Mouse (Mus musculus): ENCODE results near the gene Tars2.
A peak's percentile ranks its signal among the peaks of the same experiment; 100 is the strongest.
"Not testable (repeated sequence)": the region's sequence is repeated elsewhere in the genome, so short reads cannot be mapped to it uniquely, and the experiment has no call there.

The Tars2 gene

DNA sequence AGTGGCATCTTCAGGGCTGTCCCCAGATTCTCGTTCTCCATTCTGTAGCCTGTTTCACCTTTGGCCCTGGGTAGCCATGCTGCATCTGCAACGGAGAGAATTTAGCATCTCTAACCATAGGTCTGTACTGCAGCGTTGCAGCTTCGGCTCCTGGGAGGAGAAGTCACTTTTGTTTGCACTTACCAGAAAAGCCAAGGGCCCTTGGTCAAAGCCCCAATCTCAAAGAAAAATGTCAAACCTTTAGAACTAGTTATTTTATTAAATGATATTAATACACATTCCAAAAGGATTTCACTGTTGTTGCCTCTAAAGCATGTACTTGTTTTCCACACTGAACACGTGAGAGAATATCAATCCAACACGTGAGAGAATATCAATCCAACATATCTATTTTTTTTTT is at the start of gene Tars2:
Tars2 (minus strand) TSS at position 101 of the 400 bp plus-strand sequence.
- no peak for DNase-seq (ENCODE audit: low spot score in 2 of 2)

GRCm38 (mm10) chr3:95808384-95808783 is 48.4 kb upstream of the Tars2 start:
- DNase-seq (ENCODE audit: low spot score in 2 of 2) = no peak

DNA sequence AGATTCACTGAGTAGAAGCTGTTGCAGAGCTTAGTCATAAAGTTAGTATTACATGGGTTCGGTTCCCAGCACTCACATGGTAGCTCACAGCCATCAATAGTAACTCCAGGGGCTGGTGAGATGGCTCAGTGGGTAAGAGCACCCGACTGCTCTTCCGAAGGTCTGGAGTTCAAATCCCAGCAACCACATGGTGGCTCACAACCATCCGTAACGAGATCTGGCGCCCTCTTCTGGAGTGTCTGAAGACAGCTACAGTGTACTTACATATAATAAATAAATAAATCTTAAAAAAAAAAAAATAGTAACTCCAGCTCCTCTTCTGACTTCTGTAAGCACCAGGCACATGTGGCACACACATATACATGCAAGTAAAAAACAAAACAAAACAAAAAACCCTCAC is 47.6 kb upstream of the Tars2 start:
- not testable (repeated sequence) for DNase-seq (ENCODE audit: low spot score in 2 of 2)

DNA sequence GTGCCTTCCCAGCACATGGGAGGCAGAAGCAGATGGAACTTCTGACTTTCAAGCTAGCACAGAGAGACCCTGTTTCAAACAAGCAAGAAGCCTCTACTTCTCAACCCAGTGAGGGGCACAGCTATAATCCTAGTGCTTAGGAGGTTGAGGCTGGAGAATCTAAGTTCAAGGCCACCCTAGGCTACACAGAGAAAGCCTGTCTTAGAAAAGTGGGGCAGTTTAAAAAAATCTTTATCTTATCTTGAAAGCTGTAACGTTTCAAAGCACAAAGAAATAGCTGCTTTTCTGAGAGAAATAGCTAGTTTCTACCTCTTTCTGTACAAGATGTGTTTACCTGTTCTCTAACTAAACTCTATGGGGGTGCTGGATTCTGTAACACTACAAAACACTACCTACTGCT is 46.7 kb upstream of the Tars2 start:
- DNase-seq (ENCODE audit: low spot score in 2 of 2) = no peak

DNA sequence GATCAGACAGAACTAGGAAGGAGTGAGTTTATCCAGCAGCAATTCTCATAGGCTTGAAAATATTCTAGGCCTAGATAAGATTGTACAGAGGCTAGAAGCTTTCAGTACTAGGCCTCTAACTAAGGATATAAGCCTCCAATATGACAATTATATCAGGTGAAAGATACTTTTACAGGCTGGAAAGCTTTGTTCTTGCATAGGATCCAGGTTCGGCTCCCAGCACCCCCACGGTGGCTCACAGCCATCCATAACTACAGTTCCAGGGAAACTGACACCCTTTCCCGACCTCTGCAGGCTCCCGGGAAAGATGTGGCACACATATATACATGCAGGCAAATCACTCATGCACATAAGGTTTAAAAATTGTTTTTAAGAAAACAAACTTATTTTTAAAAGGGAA is 43.8 kb upstream of the Tars2 start:
- DNase-seq (ENCODE audit: low spot score in 2 of 2) = no peak

DNA sequence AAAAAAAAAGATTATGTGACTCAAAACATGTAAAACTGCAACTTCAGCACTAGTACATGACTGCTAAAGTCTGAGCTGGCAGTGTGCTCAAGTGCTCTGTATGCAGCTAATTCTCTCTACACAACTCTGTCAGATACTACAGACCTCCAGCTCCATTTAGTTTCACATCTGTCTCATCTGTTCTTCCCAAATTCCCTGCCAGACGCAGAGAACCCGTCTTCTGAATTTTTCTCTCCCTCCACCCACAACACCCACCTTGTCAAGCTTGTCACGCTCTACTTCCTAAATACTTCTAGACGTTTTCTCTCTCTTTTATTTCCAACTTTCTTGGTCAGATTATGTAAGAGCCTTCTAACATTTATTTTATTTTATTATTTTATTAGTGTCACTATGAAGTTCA is 38.8 kb upstream of the Tars2 start:
- no peak for DNase-seq (ENCODE audit: low spot score in 2 of 2)

GRCm38 (mm10) chr3:95794299-95794698 is 34.3 kb upstream of the Tars2 start:
- no peak for DNase-seq (ENCODE audit: low spot score in 2 of 2)

DNA sequence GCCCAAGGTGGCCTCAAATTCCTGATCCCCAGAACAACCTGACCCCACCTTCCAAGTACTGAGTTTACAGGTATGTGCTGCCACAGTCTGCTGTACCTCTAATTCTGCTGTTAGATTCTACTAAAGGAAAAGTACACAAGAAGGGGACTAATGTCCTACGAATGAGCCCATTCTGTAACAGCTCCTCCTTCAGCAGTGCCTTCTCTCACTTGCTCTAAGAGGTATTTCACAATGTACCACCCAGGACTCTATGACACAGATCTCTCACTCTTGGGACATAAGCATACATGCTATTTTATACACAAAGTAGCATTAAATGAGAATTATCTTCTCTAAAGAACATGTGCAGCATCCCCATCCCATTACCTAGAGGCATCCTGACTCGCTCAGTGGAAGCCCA is 33.7 kb upstream of the Tars2 start:
- no peak for DNase-seq (ENCODE audit: low spot score in 2 of 2)

DNA sequence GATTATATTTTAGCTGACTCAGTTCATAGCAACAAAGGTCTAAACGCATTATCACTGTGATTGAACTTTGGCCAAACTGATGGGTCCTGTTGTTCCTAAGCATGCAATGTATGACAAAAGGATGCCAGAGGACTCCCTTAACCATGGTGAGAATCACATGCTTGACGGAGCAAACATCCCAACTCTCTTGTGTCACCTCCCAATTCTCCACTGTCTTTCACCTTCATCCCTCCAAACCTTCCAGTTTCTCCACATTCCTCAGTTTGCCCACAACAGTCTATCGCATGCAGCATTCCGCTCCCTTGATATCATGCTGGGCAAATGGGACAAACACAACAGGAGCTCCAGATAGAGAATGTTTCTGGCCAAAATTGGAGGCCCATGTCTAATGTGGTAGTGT is 25.5 kb upstream of the Tars2 start:
- DNase-seq (ENCODE audit: low spot score in 2 of 2) = no peak

DNA sequence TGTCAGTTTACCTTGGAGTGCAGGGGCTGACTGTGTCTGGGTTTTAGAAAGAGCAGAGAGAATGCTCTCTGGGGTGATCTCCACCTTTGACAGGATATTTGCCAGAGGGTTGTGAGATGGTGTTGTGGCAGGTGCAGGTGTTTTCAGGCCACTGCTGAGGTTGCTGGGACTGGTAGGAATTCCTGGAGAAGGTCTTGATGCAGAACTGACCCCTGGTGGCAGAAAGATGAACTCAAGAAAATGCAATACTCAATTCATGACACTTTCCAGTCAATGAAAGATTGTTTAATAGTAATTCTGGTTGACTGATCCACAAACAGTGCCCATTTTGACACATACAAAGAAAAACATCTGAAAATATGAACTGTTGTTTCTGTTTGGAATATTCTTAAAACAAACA is 12.0 kb upstream of the Tars2 start:
- no peak for DNase-seq (ENCODE audit: low spot score in 2 of 2)

GRCm38 (mm10) chr3:95765534-95765933 is 5.5 kb upstream of the Tars2 start:
- DNase-seq (ENCODE audit: low spot score in 2 of 2) = no peak

GRCm38 (mm10) chr3:95763811-95764210 is 3.8 kb upstream of the Tars2 start:
- no peak for DNase-seq (ENCODE audit: low spot score in 2 of 2)

GRCm38 (mm10) chr3:95762961-95763360 is 3.0 kb upstream of the Tars2 start:
- DNase-seq (ENCODE audit: low spot score in 2 of 2) = no peak

DNA sequence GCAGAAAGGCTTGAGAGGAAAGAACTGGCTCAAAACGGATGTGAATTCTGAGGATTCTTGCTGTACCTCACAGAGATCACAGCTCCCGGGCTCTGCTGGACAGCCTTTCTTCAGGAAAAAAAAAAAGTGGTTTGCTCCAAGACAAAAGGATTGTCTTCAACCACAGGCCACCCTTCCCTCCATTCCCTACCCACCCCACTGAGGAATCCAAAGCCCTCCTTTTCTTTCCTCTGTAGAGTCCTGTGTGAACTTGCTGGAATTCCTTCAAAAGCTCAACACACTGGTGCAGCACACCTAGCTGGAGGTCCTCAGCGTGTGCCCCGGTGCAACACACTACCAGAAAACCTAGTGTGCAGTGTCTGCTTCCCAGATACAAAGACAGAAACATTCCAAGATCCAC is 1.8 kb upstream of the Tars2 start:
- DNase-seq (ENCODE audit: low spot score in 2 of 2) = no peak

DNA sequence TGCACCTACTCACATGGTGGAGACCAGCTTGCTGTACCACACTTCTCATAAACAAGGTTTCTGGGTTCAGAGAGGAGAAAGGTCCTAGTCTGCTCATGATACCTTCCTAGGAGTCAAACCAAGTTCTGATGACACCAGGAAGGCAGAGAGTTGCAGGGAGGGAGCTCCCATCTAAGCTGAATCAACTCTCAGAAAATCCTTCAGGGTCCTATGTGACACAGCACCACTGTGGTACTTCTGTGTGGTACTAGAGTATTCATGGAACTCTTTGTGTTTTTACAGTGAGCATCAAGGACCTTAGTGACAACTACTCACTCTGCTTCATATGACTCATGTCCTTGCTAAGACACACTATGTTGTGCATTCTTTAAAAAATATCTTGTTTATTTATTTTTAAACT is 650 bp upstream of the Tars2 start:
- no peak for DNase-seq (ENCODE audit: low spot score in 2 of 2)

GRCm38 (mm10) chr3:95758467-95759218 is 1.4 kb downstream of the Tars2 start:
- no peak for DNase-seq (ENCODE audit: low spot score in 2 of 2)

DNA sequence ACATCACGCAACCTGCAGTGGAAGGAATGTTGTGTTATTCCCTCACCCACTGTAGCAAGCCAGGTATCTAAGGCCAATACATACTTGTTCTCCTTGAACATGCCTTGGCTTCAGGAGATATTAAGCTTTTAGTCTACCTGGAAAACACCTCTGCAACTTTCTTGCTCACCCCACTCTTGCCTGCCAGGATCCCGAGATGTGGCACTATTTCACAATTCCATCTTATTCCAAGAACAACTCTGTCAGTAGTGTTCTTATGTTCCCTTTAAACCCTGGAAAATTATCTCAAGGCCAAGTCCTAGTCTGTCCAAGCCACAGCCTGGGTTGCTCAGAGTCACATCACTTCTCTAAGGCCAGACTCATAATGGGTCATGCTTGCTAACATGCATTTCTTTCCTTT is 3.2 kb downstream of the Tars2 start:
- no peak for DNase-seq (ENCODE audit: low spot score in 2 of 2)

GRCm38 (mm10) chr3:95754345-95755206 is 5.4 kb downstream of the Tars2 start:
- peak; percentile 91 to 93 for DNase-seq (ENCODE audit: low spot score in 2 of 2)

DNA sequence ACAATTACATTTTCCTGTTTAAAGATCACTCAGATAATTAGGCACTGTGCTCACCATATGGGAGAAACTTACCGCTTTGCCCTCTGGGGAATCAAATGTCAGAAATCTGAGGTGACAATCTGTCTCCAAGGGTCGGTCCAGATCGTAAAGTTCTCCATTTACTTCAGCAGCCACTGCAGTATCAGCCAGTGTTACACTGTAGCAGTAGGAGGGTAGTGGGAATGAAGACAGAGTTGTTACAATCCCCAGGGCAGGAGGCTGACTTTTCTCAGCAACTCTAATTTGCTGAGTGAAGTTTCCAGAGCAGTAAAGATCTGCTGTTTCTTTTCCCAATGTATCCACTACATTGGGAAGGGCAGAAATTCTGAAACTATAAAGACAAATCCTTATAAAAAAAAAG is 7.1 kb downstream of the Tars2 start:
- DNase-seq (ENCODE audit: low spot score in 2 of 2) = no peak

DNA sequence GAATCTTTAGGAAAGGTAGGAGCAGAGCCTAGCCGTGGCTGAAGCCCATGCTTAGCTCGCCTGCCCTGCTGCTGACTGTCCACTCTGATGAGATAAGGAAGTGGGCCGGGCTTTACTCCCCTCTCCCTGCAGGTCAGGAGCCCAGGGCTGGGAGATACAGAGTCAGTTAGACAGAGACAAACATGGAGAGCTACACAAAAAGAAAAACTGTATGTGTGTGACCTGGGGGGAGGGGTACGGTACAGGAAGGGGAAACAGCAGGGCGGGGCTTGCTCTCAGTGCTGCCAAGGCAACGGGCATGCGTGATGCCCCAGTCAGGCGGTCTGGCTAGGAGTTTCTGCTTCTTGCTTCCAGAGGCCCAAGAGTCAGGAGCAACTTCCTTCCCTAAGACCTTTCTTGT is 19.6 kb downstream of the Tars2 start:
- DNase-seq (ENCODE audit: low spot score in 2 of 2) = no peak

DNA sequence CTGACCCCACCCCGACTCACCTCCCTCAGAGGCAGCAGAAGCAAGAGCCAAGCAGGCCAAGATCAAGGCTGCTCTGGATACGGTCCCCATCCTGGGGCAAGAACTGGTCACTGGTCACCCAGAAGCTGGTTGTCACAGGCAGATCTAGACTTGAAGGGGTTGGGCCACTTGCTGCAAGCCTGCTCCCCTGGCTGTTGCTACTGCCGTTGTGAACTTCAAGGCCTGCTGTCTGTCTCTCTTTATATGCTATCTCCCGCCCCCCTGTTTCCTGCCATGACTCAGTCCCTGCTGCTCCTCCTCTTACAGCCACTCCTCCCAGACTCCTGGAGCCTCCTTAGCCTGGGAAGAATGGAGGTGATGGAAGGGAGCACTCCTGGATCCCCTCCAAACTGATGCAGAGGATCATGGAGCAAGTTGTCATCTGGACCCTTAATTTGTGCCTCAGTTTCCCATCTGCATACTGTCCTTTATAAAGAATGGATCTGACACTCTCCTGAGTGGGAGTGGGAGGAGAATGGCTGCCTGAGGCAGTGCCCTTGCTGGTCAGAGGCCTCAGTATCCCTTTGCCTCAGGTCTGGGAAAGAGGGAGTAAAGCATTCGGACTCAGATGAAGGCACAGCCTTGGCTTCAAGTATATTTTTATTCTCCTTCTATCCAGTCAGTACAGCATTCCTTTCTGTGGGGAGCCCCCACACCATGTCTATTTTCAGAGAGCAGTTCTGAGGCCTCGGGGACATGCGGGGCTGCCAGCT is 20.5 kb downstream of the Tars2 start, which contains the start of gene Ecm1:
Ecm1 (minus strand) TSS at position 217 of the 752 bp plus-strand sequence.
- DNase-seq (ENCODE audit: low spot score in 2 of 2) = peak in 1 of 2 experiments; percentile 39

DNA sequence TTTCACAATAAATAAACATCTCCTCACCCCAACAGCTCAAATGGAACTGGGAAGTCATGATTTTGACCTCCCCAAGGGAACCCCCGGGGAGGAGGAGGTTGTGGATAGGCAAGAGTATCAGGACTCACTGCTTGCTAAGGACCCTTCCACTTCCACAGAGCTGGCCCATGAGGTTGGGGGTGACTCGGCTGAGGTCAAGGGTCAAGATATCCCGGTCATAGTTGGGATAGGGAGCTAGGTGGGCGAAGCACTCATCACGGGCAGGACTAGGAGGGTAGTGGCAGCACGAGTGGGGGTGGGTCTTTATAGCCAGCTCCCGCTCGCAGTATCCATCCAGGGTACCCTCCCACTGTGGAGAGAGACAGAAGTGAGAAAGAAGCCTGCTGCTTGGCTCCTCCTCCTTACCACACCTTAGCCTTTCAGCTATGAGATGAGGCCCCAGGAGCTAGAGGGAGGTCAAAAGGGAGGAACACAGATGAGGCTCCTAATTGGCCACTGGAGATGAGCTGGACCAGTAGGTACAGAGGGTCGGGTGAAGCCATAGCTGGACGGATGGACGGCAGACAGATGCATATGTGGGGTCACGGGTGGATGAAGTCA is 24.8 kb downstream of the Tars2 start:
- no peak for DNase-seq (ENCODE audit: low spot score in 2 of 2)

All from frontal cortex, postnatal 25 days (tissue).